Mouse (Mus musculus) layer of hippocampus, adult 8-10 months (tissue): ENCODE results near the gene Tjp2. TPM values are rescaled to one million over a fixed set of nuclear protein-coding genes. Genes with fewer than 3 reads are reported as not detected.

Source experiments
- DNase-seq, 2 experiments: peaks; one replicate each; pipeline ENCODE4 v3.0.0; 2022; ENCODE audit warnings: low spot score in 2 of 2
- total RNA-seq, 4 experiments: library from RNA; stranded (reverse); gene quantifications; 2 replicates each; pipeline ENCODE4 v1.2.4; 2022

Tjp2 gene
- total RNA-seq, 4 experiments from 2014 or later: 17.7 to 25.5 (median 23.1) TPM

DNA sequence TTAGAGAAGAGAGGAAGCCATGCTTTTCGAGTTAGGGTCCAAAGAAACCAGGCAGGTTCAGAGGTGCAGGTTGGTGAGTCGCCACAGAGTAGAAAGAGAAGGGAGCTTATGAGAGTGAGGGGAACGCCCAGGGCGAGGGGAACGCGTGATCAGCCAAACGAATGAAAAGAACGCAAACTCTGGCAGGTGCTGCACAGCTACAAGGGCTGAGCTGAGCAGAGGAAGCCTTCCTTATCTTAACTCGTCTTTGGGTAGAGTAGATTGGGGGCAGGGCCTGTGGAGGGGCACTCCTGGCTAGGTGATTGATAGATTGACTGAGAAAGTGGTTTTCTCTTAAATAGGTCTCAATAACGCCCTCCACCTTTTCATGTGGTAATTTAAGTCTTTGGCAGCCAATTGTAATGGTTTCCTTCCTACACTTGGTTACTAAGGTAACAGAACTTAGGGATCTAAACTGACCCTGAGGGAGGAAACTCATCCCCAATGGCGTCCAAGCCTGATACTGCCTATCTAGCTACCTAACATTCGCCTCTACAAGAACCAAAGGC is 160.4 kb downstream of the Tjp2 start:
- DNase-seq: no peak

DNA sequence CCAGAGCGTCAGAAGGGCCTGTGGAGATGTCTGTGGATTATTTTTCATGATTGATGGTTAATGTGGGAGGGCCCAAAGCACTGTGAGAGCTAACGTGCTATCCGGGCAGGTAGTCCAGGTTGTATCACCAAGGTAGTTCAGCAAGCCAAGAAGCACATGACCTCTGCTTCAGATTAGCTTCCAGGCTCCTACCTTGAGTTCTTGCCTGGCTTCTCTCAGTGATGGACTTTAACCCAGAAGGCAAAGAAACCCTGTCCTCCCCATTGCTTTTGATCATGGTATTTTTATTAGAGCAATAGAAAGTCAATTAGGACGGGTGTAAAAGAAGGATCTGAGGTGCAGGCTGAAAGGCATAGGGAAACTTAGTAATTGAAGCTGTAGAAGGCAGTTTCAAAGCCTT is 161.2 kb downstream of the Tjp2 start:
- no peak for DNase-seq

DNA sequence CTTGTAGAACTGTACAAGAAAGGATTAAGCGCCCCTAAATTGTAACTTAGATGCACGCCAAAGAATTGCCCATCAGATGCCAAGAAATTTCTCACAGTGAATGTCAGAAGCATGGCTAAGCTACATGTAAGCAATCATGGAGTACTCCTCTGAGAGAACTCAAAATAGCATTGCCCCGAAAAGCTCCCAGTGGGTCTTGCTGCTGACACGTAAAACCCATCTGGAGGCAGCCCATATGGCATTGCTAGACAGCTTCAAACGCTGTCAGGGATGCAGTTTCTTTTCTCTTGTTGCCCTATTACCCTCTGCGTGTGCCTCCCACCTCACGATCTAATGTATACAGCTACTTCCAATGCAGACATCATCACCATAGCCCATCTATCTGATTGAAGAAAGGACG is 166.0 kb downstream of the Tjp2 start:
- no peak for DNase-seq

DNA sequence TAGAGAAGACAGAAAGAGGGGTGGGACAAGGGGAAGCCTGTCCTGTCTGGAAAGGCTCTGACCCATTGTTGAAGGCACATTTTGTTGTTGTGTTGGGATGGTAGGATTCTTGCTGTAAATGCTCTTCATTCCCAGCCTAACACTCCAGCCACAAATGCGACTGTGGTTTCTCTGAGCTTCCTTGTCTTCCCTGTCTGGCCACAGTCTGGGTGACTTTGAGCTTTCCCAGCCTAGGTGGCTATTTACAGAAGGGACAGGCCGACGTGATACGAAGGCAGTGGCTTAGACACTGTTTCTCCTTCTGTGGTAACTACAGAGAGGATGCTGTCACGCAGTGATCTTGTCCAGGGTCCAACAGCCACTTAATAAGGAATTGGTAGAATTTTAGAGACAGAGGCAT is 166.8 kb downstream of the Tjp2 start:
- DNase-seq: no peak

DNA sequence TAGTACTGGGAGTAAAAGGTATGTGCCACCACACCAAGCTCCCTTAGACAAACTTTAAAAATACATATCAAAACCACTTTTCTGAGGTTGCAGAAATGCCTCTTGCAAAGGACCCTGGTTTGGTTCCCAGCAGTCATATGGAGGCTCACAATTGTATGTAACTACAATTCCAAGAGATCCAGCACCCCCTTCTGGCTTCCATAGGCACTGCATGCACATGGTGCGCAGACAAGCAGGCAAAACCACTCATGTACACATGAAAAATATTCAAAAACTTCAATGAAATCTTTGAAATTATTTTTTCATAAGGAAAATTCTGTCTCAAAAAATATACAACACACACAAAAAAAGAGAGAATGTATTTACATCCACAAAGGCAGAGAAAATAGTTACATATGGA is 167.9 kb downstream of the Tjp2 start:
- DNase-seq: no peak

DNA sequence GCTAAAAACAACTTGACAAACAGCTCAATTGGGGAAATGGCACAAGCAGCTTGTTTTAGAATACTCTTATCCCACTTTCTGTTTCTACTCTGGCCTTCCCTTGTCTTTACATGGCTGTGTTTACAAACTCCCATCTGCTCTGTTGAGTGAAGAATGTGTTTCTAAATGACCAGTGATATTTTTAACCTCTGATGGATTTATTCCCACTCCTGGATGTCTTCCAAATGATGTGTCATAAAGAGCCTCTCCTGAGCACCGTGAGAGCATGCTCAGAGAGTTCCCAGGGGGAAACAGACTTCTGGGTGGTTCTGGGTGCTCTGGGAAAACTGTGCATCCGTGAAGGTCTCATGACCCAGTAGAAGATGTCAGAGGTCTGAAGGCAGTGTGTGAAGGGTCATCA is 169.9 kb downstream of the Tjp2 start:
- no peak for DNase-seq

DNA sequence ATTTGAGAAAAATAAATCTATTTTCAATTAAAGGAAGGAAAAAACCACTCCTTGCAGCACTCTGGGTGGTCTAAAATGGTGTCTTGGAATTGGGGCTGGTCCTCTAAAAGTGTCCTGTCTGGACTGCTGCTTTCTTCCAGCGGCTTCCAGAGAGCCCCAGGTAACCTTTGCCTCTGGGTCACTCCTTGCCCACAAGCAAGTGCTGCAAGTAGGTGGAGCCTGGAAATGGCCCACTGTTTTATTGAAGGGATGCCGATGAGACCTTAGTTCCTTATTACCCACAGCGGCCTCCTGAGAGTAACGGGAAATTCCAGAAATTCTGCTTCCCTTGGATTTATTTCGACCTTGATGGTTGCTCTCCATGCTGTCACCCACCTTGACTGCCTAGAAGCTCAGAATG is 170.6 kb downstream of the Tjp2 start:
- no peak for DNase-seq

DNA sequence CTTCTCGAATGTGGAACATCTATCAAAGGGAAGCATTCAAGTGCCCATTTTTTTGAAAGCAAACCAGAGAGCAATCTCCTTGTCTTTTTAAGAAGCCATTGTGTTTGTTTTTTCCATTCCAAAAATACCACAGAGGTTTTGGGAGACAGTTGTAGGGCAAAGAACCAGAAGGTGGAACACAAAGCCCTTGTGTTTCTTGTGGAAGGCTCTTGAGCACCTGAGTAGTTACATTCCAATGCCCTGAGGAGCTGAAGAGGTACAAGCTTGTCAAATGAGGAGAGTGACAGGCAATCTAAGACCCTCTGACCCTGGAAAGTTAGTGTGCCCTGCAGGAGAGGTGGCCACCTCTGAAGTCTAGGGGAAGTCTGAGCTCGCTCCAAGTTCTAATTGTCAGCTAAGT is 174.3 kb downstream of the Tjp2 start:
- no peak for DNase-seq

DNA sequence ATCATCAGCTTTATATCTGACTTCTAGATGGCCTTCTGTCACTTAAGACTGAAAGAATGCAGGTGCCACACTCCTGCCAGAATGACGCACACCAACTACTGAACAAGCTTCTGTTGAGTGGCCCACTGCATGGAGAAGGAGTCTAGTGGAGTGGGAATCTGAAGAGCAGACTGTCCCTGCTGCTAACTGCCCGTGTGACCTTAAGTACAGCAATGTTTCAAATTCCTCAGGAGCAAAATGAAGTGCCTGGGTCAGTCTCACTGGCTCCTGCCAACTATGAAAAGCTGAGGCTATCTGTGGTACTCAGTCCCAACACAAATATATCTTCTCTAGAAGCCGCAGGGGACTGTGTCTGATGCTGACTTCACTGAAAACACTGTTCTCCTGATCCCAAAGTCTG is 175.5 kb downstream of the Tjp2 start:
- no peak for DNase-seq

DNA sequence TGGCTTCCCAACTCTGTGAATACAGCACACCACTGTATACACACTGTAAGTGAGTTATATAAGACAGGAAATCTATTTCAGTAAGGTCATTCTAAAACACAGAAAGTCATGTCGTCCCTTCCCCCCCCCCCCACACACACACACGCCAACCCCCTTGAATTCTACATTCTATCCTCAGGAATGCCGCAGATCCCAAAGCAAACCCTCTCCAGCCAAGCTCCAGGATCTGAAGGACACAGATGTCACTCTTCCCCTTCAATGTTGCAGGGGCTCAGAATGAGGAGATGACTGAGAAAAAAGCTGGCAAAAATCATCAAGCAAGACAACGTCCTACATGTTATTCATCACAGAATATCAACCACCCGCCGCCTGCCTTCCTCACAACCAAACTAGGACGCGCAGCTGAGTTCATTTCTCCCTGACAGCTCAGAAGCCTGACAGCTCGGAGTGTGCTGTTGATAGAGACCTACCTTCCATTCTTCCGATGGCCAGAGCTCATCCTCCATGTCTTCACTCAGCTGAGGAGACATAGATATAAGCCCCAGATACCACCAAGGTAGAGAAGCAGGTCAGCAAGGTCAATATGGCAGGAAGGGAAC is 178.3 kb downstream of the Tjp2 start:
- DNase-seq: no peak

Other genes starting within 250 kb of the Tjp2 start
- gene Fam189a2, start 194.0 kb downstream of the Tjp2 start, total RNA-seq: 10 to 100 TPM in 2 of 4 experiments, 1 to 10 TPM in 2; 7.4 to 11.4 (median 10.4) TPM
- gene Fxn, start 55.6 kb upstream of the Tjp2 start, total RNA-seq: 1 to 10 TPM; 7.4 to 9.5 (median 8.6) TPM